Mouse (Mus musculus): ENCODE results near the gene Nav3.

The Nav3 gene

DNA sequence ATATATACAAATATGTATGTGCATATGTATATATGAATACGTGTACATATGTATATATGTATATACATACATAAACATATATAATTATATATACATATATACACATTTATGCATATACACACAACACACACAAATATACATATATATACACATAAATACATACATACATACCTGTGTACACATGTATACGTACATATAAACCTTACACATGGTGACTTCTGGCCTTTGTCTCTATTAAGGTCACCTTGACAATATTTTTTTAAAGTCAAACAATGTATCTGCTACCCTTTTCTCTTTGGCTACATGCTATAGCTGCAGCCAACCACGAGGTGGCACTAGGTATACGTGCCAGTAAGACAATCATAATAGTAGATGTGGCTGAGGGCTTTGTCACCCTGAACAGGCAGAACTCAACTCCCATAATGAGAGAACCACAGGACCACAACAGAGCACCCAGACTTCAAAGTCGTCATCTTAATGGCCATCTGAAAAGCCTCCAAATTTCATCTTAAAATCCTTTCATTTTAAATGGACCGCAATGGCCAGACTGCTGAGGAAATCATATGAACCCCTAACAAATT is 535.3 kb downstream of the Nav3 start:
- peak; percentile 43 to 66 for DNase-seq (ENCODE audit: low spot score in 2 of 2)

DNA sequence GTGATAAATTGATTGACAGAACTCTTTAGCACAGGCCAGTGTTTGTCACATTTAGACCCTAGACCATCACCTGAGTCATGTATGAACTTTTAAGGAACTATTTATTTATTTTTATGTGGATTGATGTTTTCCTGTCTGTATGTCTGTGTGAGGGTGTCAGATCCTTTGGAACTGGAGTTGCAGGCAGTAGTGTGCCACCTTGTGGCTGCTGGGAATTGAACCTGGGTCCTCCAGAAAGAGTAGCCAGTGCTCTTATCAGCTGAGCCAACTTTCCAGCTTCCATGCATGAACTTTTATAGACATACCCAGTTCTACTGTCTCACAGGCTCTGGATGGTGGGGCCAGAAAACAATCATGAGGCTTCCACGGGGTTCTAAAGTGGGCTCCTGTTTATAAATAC is 536.5 kb downstream of the Nav3 start:
- no peak for DNase-seq (ENCODE audit: low spot score in 2 of 2)

DNA sequence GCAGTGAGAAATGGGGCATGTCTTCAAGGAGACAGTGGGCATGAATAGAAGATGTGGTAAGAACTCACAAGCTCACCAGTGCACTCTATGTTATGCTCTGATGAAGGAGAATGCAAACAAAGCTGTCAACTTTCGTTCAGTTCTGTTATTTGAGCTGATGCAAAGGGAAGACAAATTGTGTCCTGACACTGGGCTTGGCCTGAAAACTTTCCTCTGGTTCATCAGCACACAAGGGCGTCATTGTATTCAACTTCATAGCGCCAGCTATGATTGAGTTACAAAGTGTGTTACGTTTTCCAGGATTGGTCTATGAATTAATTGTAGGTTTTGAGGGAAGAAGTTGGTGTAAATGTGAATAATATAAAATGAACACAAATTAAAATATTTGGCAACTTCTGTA is 548.8 kb downstream of the Nav3 start:
- no peak for DNase-seq (ENCODE audit: low spot score in 2 of 2)

DNA sequence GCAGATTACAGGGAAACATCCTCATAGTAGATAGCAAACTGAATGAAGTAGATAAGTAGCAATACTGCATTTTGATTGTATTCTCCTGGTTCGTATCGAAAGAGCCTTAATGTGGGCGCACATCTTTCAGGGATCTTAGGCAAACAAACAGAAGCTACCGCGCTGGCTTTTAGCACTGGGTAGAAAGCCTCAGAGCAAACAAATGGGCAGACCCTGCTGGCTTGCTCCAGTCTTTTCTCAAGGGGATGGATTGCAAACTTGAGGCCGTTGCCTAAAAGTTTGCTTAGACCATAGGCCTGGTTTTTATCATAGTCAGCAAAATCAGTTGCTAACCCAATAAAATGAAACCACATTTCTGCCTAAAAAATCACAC is 549.6 kb downstream of the Nav3 start:
- no peak for DNase-seq (ENCODE audit: low spot score in 2 of 2)

DNA sequence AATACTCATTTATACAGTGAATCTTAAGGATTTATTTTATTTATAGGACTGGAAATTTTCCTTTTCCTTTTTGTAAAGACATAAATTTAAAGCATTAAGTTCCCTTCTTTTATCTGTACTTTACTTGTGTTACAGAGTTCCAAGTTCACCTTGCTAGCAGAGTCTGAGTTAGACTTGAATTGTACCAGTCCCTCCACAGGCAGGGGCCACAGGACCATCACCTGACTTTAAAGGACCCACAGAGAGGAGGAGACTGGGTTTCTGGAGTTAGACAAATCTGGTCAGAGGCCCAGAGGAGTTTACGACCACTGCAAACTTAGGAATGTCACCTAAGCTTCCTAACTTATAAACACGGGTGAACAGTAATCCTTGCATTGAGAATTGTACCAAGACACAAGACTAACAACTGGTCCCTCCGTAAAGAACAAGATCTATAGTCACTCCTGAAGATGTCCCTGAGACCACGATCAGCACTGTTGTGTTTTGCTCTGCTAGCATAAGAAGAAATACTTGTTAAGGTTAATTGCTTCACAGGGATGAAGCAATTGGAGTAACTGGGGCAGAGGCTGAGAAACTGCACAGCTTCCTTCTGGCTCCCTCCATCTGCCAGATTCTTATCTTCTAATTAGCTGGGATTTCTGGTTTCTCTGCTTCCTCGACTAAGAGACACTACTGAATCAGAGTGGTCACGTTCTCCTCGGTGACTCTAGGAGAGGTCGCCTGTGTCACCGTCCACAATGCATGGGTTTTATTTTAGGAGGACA is 550.2 kb downstream of the Nav3 start:
- no peak for DNase-seq (ENCODE audit: low spot score in 2 of 2)

DNA sequence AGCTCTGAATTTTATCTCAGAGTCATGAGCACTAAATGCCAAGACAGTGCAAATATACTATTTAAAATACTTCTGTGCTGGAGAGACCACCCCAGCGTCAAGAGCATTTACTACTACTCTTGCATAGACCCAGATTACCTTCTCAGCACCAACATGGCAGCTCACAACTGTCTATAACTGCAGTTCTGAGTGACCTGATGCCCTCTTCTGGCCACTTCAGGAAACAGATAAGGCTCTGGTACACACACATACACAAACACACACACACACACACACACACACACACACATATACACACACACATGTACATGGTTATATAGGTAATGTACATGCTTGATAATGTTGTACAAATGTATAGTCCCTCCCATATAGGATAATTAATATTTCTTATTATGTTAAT is 551.2 kb downstream of the Nav3 start:
- DNase-seq (ENCODE audit: low spot score in 2 of 2): no peak

DNA sequence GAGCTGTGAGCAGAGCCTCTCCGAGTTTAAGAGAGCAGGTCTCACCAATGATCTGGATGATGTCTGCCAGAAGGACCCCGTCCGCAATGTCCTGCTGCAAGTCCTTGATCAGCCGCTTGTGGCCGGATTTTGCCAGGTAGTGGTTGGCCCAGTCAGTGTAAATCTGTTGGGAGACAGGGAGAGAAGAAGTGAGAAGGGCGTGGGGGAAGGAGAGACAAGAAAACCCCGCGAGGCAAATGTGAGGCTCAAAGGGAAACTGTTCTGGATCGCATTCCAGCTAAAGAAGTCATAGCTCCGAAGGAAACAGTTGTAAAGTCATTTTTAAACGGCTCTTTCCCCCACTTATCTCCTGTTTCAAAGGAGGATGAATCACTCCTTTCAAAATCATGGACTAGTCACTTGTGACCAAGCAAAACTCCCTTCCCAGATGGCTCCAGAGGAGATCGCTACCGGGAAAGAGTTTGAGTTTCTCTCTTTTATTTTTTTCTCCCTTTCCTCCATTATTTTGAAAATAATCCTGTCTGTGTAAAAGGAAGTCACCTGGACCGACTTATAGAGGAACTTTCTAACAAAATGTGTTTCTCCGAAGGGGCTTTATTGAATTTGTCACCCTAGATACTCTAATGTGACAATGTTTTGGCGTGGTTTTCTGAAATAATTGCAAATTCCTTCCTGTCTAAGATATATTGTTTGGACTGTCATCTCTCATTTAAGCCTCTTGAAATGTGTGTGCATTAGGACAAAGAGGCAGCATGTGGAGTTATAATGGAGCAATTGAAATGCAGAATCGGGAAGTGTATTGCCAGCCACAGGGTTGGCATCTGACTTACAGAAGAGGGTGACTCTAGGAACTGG is 552.1 kb downstream of the Nav3 start:
- peak in 1 of 2 experiments; percentile 39 for DNase-seq (ENCODE audit: low spot score in 2 of 2)

DNA sequence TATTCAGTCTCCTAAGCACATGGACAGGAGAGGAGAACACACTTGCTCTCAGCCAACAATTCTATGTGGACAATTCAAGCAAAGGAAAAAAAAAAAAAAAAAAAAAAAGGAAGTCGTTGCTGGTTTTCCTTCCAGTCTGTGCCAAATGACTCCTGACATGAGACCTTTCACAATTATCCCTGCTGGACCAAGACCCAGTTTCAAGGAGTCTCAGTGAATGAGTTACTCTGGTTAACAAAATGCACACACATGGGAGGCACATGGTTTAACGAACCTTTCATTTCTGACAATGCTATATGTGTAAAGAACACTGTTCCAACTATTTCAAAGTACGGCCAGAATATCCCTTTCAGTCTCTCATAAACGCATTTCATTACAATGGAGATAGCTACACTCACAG is 552.8 kb downstream of the Nav3 start:
- DNase-seq (ENCODE audit: low spot score in 2 of 2): no peak

DNA sequence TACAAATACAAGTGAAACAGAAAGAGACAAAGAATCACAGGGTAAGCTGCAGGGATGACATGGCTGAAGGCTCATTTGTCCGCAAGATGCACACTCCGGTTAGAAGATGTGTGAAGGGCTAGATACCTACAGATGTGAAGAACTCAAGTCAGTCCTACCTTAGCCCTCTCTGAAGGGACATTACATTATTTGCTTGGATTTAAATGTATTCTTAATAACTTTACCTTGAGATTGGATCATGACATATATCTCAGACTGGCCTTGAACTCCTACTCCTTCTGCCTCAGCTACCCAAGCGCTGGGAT is 566.9 kb downstream of the Nav3 start:
- DNase-seq (ENCODE audit: low spot score in 2 of 2): no peak

DNA sequence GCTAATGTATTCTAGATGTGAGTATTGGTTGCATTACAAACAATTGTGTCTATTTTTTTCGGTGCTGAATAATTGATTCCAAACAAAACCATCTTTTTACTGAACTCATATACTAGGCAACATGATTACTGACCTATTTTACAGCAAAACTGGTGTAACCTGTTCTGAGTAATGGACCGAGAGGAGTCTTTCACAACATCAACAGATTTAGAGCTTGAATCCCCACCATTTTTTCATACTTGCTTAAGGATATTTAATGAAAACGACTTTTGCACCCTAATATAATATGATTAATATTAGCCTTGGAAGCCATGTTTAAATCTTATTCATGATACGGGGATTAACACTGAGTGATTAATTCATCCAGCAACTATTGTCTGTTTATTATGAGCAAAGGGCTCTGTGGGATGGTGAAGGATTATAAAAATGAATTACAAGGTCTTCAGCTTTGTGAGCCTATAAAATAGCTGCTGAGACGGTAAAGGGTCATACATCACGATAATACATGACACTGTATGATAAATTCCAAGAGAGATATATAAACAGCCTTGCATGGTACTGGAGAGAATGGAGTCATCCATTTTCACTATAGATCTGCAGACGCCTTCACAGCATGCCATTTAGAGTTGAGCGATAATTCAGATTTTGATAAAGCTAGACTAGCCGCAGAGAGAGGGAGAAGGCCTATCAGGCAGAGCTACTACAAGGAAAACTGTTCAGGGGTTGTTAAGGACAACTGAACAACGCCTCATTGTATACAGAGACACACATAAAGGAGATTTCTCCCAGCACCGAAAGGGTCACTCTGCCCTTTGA is 567.4 kb downstream of the Nav3 start:
- no peak for DNase-seq (ENCODE audit: low spot score in 2 of 2)

DNA sequence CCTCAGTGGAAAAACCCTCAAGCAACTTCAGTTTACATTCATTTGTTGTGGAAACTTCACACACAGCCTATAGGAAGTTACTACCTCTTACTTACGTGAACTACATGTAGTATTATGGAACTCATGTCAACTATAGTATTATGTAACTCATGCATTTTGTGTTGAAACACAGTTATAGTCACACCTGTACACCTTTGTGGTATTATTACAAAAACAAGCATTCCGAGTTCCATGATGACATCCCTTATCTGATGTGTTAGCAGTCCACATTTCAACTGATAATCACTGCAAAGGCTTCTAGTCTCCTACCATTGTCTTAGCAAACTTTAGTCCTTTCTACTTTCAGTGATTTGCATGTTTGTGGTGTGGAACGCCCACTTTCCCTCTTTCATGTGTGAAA is 568.8 kb downstream of the Nav3 start:
- DNase-seq (ENCODE audit: low spot score in 2 of 2): no peak

DNA sequence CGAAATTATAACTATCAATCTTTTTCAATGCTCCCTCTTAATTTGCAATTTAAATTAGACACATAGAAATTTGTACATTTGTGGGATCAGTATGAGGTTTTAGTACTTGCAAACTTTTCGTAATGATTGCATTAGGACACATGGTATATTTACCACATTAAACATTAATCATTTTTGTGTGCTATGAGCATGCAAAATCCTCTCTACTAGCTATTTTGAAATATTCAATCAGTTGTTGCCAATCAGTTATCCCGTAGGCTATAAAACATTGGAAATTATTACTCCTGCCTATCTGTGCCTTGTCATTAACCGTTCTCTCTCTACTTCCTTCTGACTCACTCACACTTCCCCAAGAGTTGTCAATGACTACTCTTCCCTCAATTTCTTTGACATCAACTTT is 579.9 kb downstream of the Nav3 start:
- no peak for DNase-seq (ENCODE audit: low spot score in 2 of 2)

DNA sequence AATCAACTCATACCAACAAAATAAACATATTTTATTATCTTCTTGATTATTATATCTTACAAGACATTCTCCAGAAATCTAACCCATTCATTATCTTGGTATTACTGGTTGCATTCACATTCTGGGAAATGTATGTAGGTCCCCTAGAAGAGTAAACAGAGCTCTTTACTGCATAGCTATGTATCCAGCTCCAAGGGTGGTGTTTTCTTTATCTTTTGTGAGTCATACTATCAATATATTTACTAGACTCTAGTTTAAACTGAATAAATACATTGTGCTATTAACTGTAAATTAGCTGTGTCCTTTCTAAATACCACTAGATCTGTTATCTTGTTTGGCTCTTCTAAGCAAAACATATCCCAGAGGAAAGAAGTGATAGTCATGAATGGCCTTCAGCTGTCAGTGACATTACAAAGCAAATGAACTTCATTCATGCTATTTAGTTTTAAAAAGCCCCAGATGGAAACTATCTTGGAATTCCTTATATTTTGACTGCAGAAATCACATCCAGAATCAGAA is 580.6 kb downstream of the Nav3 start:
- no peak for DNase-seq (ENCODE audit: low spot score in 2 of 2)

DNA sequence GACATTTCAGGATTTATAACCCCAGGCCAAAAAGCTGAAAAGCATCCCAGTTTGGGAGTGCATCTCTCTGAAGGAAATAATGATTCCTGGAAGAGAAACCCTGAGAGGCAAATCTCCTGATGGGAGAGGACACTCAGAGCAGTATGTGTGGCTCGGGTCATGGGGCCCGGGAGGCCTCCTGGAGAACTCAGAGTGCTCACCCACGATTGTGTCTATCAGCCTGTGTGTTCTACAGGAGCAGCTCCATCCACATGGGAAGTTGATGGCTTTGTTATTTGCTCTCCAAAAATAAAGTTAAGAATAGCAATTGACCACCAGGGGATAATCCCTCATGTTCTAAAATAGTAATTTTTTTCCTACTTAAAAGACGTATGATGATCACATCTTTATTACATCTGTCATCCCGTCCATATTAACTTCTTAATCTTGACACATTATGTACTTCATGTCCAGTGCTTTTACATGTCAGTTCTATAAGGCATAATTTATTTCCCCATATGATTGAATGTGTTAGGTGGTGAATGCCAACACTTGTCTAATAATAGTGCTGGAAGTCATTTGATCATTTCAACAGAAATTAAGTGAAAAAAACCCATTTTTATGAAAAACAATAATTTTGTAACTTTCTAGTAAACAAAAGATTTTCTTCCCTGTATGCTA is 581.2 kb downstream of the Nav3 start:
- no peak for DNase-seq (ENCODE audit: low spot score in 2 of 2)

DNA sequence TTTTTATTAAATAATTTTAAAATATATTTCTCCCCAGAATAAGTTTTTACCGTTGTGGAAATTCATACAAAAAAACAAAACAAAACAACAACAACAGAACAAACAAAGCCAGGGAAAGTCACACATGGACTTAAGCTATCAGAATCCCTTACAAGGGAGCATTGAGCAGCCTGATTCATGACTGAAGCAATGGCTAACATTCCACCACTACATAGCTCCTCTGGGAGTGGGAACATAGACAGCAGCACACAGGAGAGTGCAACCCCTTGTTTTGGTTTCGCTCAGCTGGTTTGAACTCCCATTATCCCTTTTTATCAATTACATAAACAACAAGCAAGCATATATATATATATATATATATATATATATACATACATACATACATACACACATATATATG is 589.9 kb downstream of the Nav3 start:
- no peak for DNase-seq (ENCODE audit: low spot score in 2 of 2)

DNA sequence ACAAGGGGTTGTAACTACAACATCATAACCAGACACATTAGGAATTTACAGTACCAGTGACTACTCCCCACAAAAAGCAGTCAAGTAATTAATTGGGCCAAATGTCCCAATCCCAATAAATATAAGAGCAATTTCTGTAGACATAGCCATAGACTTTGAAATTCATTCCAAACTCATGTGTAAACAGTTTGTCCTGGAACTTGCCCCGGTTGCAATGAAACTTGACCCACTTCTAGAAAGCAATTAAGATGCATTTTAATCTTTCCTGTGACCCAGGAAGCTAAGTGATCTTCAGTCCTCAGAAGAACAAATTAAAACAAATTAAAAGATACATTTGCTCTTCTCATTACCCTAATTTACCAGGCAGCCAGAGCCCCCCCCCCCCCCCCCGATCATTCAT is 590.6 kb downstream of the Nav3 start:
- DNase-seq (ENCODE audit: low spot score in 2 of 2): no peak

DNA sequence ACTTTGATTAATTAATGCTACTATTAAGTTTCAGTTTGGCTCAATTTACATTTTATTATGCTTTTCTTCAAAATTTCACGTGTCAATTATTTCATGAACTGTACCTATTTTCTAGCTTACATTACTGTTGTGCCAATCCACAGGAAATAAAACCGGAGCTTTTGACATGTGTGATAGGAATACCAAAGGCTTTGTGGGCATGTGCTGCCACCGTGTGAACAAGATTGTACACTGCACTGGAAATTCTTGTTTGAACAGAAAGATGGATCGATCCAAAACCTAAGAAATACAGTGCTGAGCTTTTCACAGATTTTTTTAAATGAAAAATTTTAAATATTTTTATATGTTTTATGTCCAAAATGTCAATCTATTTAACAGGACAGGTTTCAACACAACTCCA is 591.3 kb downstream of the Nav3 start:
- peak in 1 of 2 experiments; percentile 75 for DNase-seq (ENCODE audit: low spot score in 2 of 2)

DNA sequence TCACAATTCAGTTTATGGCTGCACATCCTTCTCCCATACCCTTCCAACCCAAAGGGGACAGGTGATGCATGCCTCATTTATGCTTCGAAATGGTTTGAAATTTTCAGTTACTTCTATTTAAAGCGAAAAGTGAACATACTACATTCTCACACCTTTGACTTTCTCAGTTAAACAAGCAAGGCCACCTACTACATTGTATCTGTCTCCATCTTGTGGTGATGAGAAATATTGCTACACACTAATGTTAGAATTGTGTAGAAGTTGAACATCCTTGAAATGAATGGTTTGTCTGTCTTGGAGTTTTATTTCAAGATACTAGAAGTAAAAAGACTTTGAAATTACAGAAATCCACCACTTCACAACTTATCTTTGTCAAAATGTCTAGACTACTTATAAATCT is 594.7 kb downstream of the Nav3 start:
- no peak for DNase-seq (ENCODE audit: low spot score in 2 of 2)

DNA sequence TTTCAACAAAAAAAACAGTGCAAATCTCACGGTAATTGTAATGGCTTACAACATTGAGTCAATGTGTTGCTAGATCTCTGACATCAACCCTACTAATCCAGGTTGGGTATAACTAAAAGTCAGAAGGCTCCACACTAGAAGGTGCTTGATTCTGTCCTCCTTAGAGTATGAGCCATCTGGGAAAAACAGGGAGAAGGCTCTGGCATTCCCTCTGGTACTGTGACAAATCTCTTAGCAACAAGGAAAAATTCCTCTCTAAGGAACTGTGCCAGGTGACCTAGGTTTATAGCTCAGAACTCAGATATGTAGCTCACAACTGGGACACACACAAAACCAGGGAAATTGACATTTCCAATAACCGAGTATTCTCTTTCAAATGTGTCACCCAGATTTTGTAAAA is 597.4 kb downstream of the Nav3 start:
- no peak for DNase-seq (ENCODE audit: low spot score in 2 of 2)

DNA sequence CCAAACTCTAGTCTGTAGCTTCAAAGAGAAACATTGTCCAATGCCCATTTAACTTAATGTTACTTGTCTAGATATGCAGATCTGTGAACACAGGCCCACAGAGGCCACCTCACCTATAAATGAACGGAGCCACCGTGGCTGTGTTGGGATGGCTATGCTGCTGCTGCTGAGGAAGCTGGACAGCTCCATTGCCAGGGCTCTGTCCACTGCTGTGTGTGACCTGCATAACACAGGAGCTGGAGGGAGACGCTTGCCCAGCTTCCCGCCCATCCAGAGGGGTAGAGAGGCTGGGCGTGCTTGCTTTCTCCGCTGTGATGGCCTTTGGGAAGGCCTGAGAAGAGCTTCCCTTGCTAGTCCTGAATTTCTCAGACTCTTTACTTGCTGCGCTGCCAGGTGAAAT is 603.6 kb downstream of the Nav3 start:
- no peak for DNase-seq (ENCODE audit: low spot score in 2 of 2)

DNA sequence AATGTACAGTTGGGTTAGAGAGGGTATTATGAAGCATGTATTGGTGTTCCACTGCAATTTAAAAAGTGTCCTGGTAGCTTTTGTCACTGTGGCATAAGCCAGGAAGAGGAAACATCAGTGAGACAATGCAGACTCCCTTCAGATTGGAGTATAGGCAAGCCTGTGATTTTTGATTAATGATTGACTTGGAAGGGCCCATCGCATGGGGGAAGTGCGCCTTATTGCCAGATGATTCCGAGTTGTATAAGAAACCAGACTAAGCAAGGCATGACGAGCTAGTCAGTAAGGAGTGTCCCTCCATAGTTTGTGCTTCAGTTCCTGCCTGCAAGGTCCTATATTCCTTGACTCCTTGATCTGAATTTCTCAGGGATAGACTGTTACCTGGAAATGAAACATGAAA is 608.4 kb downstream of the Nav3 start:
- DNase-seq (ENCODE audit: low spot score in 2 of 2): no peak

DNA sequence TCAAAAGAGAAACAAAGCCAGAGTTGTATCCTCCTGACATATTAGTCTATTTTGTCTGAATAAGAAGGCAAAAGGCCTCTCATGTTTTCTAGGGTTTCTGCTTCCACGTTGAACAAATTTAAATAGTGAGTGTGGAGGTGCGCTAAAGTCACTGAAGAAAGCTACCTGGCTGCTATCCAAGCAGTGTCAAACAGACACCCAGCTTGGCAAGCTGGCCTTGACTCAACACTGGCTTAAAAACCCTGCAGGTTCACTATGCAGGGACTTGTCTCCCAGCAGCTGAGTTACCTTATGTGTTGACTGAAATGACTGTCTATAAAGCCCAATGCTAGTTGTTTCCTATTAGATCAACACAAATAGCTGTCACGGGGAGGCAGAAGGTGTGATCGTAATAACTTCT is 612.3 kb downstream of the Nav3 start:
- DNase-seq (ENCODE audit: low spot score in 2 of 2): peak in 1 of 2 experiments; percentile 39
